Mouse (Mus musculus) intestine, postnatal 0 days (tissue): ENCODE measurements around the gene Alkbh6. TPM values are rescaled to one million over a fixed set of nuclear protein-coding genes. Genes with fewer than 3 reads are reported as not detected.

Experiments used
- ATAC-seq: fragments of 200-750 bp; cut with Nextera tagmentation; 2 replicates; pipeline ENCODE4 v1.8.0; 2017; ENCODE audit warnings: mild to moderate bottlenecking, moderate TSS enrichment, moderate library complexity
- H3K27ac ChIP-seq: fragments of 300-500 bp; sonication (generic); 2 replicates; pipeline ENCODE4 v1.5.1; 2014; ENCODE audit warnings: mild to moderate bottlenecking, low read depth, low read length, moderate library complexity
- H3K27me3 ChIP-seq: fragments of 300-500 bp; sonication (generic); replicated peaks from 2 replicates; pipeline ENCODE4 v1.6.1; 2014; ENCODE audit warnings: low read length, mixed read lengths; ENCODE audit not compliant: control insufficient read depth, insufficient read depth
- H3K36me3 ChIP-seq: fragments of 300-500 bp; sonication (generic); 2 replicates; pipeline ENCODE4 v1.6.1; 2014; ENCODE audit warnings: mild to moderate bottlenecking, moderate library complexity; ENCODE audit not compliant: control insufficient read depth, insufficient read depth
- H3K4me1 ChIP-seq: fragments of 300-500 bp; sonication (generic); replicated peaks from 2 replicates; pipeline ENCODE4 v1.6.1; 2014; ENCODE audit warnings: antibody characterized with exemption, low read length, mixed read lengths; ENCODE audit not compliant: control insufficient read depth, insufficient read depth
- H3K4me2 ChIP-seq: fragments of 300-500 bp; sonication (generic); replicated peaks from 2 replicates; pipeline ENCODE4 v1.6.1; 2014; ENCODE audit warnings: low read depth, mild to moderate bottlenecking, moderate library complexity
- H3K4me3 ChIP-seq: fragments of 300-500 bp; sonication (generic); 2 replicates; pipeline ENCODE4 v1.5.1; 2014; ENCODE audit warnings: low read depth, low read length
- H3K9ac ChIP-seq: fragments of 300-500 bp; sonication (generic); 2 replicates; pipeline ENCODE4 v1.6.1; 2014; ENCODE audit warnings: mild to moderate bottlenecking, low read depth, low read length
- H3K9me3 ChIP-seq: fragments of 300-500 bp; sonication (generic); 2 replicates; pipeline ENCODE4 v1.6.1; 2016; ENCODE audit warnings: mixed run types; ENCODE audit not compliant: control insufficient read depth
- CTCF ChIP-seq: sonication (generic); IDR thresholded peaks from 2 replicates; pipeline ENCODE4 v1.5.1; 2016; ENCODE audit warnings: low read depth, mild to moderate bottlenecking, control low read depth, antibody characterized with exemption, moderate library complexity
- WGBS: fragments of 180-500 bp; shearing (Covaris S2); extraction: QIAGEN DNeasy Blood & Tissue Kit; methylation state at CpG from one replicate; pipeline ENCODE4 v1.1.7; 2014; 5-methylcytosine and 5-hydroxymethylcytosine counted together
- polyA plus RNA-seq: library from polyadenylated mRNA; unstranded; fragments of >200 nt; fragmentation: Nextera tagmentation; extraction: Ambion mirVana; gene quantifications from 2 replicates; pipeline ENCODE4 v1.2.1, GENCODE M21; 2015

The Alkbh6 gene
- polyA plus RNA-seq, 1 experiment from 2014 or later: 58.2 TPM

DNA sequence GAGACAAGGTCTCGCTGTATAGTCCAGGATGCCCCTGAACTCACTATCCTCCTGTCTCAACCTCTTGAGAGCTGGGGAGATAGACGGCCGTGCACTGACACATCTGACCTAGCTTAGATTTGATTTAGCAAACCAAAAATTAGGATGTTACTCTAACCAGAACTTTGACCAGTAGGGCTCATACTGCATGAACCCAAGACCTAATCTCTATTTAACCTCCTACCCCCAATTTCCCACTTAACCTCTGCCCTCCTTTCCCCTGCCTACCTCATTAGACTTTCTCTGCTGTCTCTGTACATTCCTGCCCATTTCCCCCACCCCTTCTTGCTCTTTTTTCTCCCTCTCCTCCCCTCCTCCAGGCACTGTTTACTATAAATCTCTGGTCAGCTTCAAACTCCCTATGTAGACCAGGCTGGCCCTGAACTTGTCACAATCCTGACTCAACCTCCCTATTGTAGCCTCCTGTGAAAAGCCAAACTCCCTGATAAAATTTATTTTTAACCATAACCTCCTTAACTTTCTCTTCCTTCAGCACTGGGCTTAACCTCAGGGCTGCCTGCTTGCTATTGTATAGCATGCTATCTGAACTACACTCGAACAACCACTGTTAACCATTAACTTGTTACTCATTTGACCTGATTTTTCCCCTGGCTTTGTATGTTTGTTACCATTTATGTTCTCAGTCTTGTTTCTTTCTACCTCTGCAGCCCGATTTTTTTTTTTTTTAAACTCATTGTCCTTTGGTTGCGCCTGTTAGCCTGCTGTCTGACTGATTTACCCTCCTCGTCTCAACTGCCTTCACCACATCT is 50.1 kb downstream of the Alkbh6 start:
- 44% methylated on average over 7 of the region's 7 CpGs for WGBS
- Histone ChIP-seq H3K4me2 (peak overlapping the region; percentile 62), H3K9ac (no peak overlapping the region), H3K9me3 (no peaks in the 10 kb centered on the region), H3K4me3 (peak overlapping the region; percentile 23), H3K27ac (0 out of 2 replicates have a peak overlapping the region, but pooled peaks have one; percentile 62), H3K27me3 (no peaks in the 10 kb centered on the region), H3K36me3 (no peaks in the 10 kb centered on the region; the same call in 1 of the 2 replicates), H3K4me1 (0 out of 2 replicates have a peak, but pooled peaks cover 9% of the 10 kb centered on the region)
- TF ChIP-seq CTCF: no peak
- ATAC-seq: peak; percentile 59; the same call in 1 of the 2 replicates

DNA sequence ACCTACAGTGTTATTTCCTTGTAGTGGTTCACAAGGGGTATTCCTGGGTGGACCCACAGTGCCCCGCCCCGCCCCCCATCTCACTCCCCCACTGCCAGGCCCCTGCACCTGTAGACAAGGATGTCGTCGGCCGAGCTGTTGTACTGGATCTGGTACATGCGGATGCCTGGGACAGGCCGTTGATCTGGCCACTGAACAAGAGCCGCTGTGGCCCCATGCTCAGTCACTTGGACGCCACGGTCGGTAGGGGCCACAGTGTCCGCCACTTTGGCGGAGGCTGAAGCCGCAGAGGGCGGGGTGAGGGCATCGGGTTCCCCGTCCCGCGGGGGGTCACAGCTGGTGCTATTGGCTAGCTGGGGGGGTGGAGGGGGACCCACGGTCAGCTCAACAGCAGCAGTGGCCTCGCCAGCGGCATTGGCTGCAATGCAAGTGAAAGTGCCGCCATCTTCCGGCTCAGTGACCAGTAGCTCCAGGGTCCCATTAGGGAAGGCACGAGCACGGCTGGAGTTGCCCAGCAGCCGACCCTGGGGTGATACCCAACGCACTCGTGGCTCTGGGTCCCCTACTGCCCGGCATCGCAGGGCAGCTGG is 50.9 kb downstream of the Alkbh6 start:
- ATAC-seq: peak; percentile 28; the same call in 1 of the 2 replicates
- Histone ChIP-seq H3K36me3 (no peaks in the 10 kb centered on the region; the same call in 1 of the 2 replicates), H3K27me3 (0 out of 2 replicates have a peak, but pooled peaks cover 5% of the 10 kb centered on the region), H3K4me1 (0 out of 2 replicates have a peak, but pooled peaks cover 9% of the 10 kb centered on the region), H3K4me2 (peak overlapping the region; percentile 62), H3K9me3 (no peaks in the 10 kb centered on the region), H3K27ac (peak overlapping the region; percentile 62; the same call in 1 of the 2 replicates), H3K4me3 (peak overlapping the region; percentile 23), H3K9ac (no peak overlapping the region)
- WGBS: 52% methylated on average over 31 of the region's 31 CpGs
- TF ChIP-seq CTCF: no peak

GRCm38 (mm10) chr7:30360028-30360427 is 51.5 kb downstream of the Alkbh6 start:
- Histone ChIP-seq H3K4me2 (peak overlapping the region; percentile 62; the same call in 1 of the 2 replicates), H3K36me3 (no peaks in the 10 kb centered on the region; the same call in 1 of the 2 replicates), H3K27me3 (0 out of 2 replicates have a peak, but pooled peaks cover 5% of the 10 kb centered on the region), H3K4me3 (no peak overlapping the region), H3K4me1 (0 out of 2 replicates have a peak, but pooled peaks cover 9% of the 10 kb centered on the region), H3K9me3 (no peaks in the 10 kb centered on the region), H3K27ac (no peak overlapping the region), H3K9ac (no peak overlapping the region)
- WGBS: 91% methylated on average over 17 of the region's 17 CpGs
- TF ChIP-seq CTCF: no peak
- no peak for ATAC-seq

GRCm38 (mm10) chr7:30362652-30363343 is 54.3 kb downstream of the Alkbh6 start, which contains the start of gene Lrfn3:
TSS of gene Lrfn3 (minus strand) at chr7:30362772.
- Histone ChIP-seq H3K4me3 (peak within 1 kb of the TSS; percentile 67), H3K36me3 (no peaks in the 10 kb centered on the region; the same call in 1 of the 2 replicates), H3K27me3 (0 out of 2 replicates have a peak, but pooled peaks cover 5% of the 10 kb centered on the region), H3K4me2 (peak within 1 kb of the TSS; percentile 88), H3K4me1 (0 out of 2 replicates have a peak, but pooled peaks cover 9% of the 10 kb centered on the region), H3K9ac (peak within 1 kb of the TSS; percentile 67), H3K9me3 (no peaks in the 10 kb centered on the region), H3K27ac (no peak within 1 kb of the TSS)
- no peak for TF ChIP-seq CTCF
- WGBS: 3% methylated on average over 46 of the region's 55 CpGs
- no peak for ATAC-seq

DNA sequence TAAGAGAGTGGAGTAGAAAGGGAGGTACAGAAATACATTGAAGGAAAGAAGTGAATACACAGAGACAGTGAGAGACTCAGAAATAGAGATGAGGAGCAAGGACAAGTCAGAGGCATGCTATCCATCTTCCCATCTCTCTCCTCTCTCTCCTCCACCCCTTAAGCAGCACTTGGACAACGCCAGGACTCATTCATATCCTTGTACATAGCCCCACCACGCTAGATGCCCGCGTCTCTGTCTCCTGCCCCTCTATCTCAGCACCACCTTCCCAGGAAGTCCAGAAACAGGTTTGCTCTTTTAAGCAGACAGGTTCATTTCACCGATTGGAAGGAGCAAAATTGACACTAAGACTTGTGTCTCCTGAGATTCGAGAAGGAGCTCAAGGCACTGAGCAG is 54.8 kb downstream of the Alkbh6 start:
- no peak for ATAC-seq
- H3K36me3 ChIP-seq: no peaks in the 10 kb centered on the region; the same call in 1 of the 2 replicates
- 0 out of 2 replicates have a peak, but pooled peaks cover 8% of the 10 kb centered on the region for H3K4me1 ChIP-seq
- TF ChIP-seq CTCF: no peak
- peak overlapping the region; percentile 67; the same call in 1 of the 2 replicates for H3K9ac ChIP-seq
- no peak overlapping the region for H3K27ac ChIP-seq
- 0 out of 2 replicates have a peak, but pooled peaks cover 5% of the 10 kb centered on the region for H3K27me3 ChIP-seq
- H3K9me3 ChIP-seq: no peaks in the 10 kb centered on the region
- H3K4me2 ChIP-seq: peak overlapping the region; percentile 88
- H3K4me3 ChIP-seq: peak overlapping the region; percentile 67
- 62% methylated on average over 6 of the region's 6 CpGs for WGBS

Other genes starting within 250 kb of the Alkbh6 start
- gene Zfp82, start 235.8 kb upstream of the Alkbh6 start, polyA plus RNA-seq: 1.2 and 1.7 TPM in 2 replicates
- gene Gm26920, start 218.3 kb upstream of the Alkbh6 start, polyA plus RNA-seq: not detected in 2 replicates
- gene Zfp566, start 218.2 kb upstream of the Alkbh6 start, polyA plus RNA-seq: 2.6 and 3.1 TPM in 2 replicates
- 32.5 and 34.3 TPM in 2 replicates for gene Zfp260, start 213.9 kb upstream of the Alkbh6 start, polyA plus RNA-seq
- 1.7 and 2.4 TPM in 2 replicates for gene Zfp382, start 186.8 kb upstream of the Alkbh6 start, polyA plus RNA-seq
- 3.1 and 3.8 TPM in 2 replicates for gene Zfp146, start 139.0 kb upstream of the Alkbh6 start, polyA plus RNA-seq
- 54.1 and 60.2 TPM in 2 replicates for gene Cox7a1, start 124.6 kb upstream of the Alkbh6 start, polyA plus RNA-seq
- gene Capns1, start 109.9 kb upstream of the Alkbh6 start, polyA plus RNA-seq: 85.5 and 87.1 TPM in 2 replicates
- 84.6 and 91.2 TPM in 2 replicates for gene Polr2i, start 76.8 kb upstream of the Alkbh6 start, polyA plus RNA-seq
- gene Tbcb, start 76.4 kb upstream of the Alkbh6 start, polyA plus RNA-seq: 159 and 160 TPM in 2 replicates
- gene Ovol3, start 73.0 kb upstream of the Alkbh6 start, polyA plus RNA-seq: not detected in 2 replicates
- 0.14 and 0.22 TPM in 2 replicates for gene Thap8, start 28.6 kb upstream of the Alkbh6 start, polyA plus RNA-seq
- 3.5 TPM in 2 replicates for gene Wdr62, start 28.3 kb upstream of the Alkbh6 start, polyA plus RNA-seq
- 8.6 and 9.7 TPM in 2 replicates for gene Clip3, start 17.0 kb upstream of the Alkbh6 start, polyA plus RNA-seq
- 12.5 and 16.3 TPM in 2 replicates for gene Syne4, start 6.1 kb downstream of the Alkbh6 start, polyA plus RNA-seq
- not detected in 2 replicates for gene E130208F15Rik, start 13.0 kb downstream of the Alkbh6 start, polyA plus RNA-seq
- 18.3 and 18.8 TPM in 2 replicates for gene Sdhaf1, start 15.2 kb downstream of the Alkbh6 start, polyA plus RNA-seq
- 1.1 and 1.8 TPM in 2 replicates for gene Lrfn3, start 54.1 kb downstream of the Alkbh6 start, polyA plus RNA-seq
- gene Tyrobp, start 105.0 kb downstream of the Alkbh6 start, polyA plus RNA-seq: 60.0 and 63.6 TPM in 2 replicates
- gene Hcst, start 111.1 kb downstream of the Alkbh6 start, polyA plus RNA-seq: 4.0 and 5.9 TPM in 2 replicates
- 1.2 and 1.3 TPM in 2 replicates for gene Nfkbid, start 113.0 kb downstream of the Alkbh6 start, polyA plus RNA-seq
- 28.2 and 30.1 TPM in 2 replicates for gene Aplp1, start 136.8 kb downstream of the Alkbh6 start, polyA plus RNA-seq
- 0.08 and 0.09 TPM in 2 replicates for gene Kirrel2, start 149.0 kb downstream of the Alkbh6 start, polyA plus RNA-seq
- 0.10 TPM in 1 of 2 replicates, not detected in the other for gene Nphs1, start 149.6 kb downstream of the Alkbh6 start, polyA plus RNA-seq
- 3.9 and 5.4 TPM in 2 replicates for gene Prodh2, start 184.9 kb downstream of the Alkbh6 start, polyA plus RNA-seq
- gene Arhgap33, start 226.3 kb downstream of the Alkbh6 start, polyA plus RNA-seq: 2.6 and 2.8 TPM in 2 replicates
- gene Hspb6, start 243.5 kb downstream of the Alkbh6 start, polyA plus RNA-seq: 50.6 and 55.7 TPM in 2 replicates
- 1.9 and 2.0 TPM in 2 replicates for gene Proser3, start 243.6 kb downstream of the Alkbh6 start, polyA plus RNA-seq